Mouse (Mus musculus) Muller cell, postnatal 12 days (primary cell): ENCODE measurements around the gene Ak8.

ENCODE experiments used
- DNase-seq: peaks from one replicate; pipeline ENCODE4 v3.0.0-alpha.2; 2015; ENCODE audit errors: inconsistent ontology term

Ak8 gene

GRCm38 (mm10) chr2:28730676-28731075, 30.7 kb downstream of the Ak8 start:
- no peak for DNase-seq

GRCm38 (mm10) chr2:28737112-28737511, 37.1 kb downstream of the Ak8 start:
- peak; percentile 28 for DNase-seq

- DNase-seq = no peak
Observed at GRCm38 (mm10) chr2:28740159-28740558, 40.2 kb downstream of the Ak8 start.

- peak; percentile 45 for DNase-seq
Observed at GRCm38 (mm10) chr2:28742701-28743100, 42.7 kb downstream of the Ak8 start.

- DNase-seq = no peak
Observed at GRCm38 (mm10) chr2:28746682-28747332, 46.8 kb downstream of the Ak8 start.

- no peak for DNase-seq
Observed at GRCm38 (mm10) chr2:28747705-28748104, 47.7 kb downstream of the Ak8 start.

GRCm38 (mm10) chr2:28751186-28751585, 51.2 kb downstream of the Ak8 start:
- DNase-seq = peak; percentile 11

- DNase-seq = no peak
Observed at GRCm38 (mm10) chr2:28751658-28752057, 51.7 kb downstream of the Ak8 start.

- DNase-seq = peak; percentile 4
Observed at GRCm38 (mm10) chr2:28752388-28752787, 52.4 kb downstream of the Ak8 start.

GRCm38 (mm10) chr2:28755451-28755850, 55.5 kb downstream of the Ak8 start:
- peak; percentile 60 for DNase-seq

GRCm38 (mm10) chr2:28756201-28756600, 56.2 kb downstream of the Ak8 start:
- DNase-seq = peak; percentile 45

GRCm38 (mm10) chr2:28759441-28759840, 59.5 kb downstream of the Ak8 start:
- no peak for DNase-seq

GRCm38 (mm10) chr2:28766590-28766989, 66.6 kb downstream of the Ak8 start:
- no peak for DNase-seq

- DNase-seq = no peak
Observed at GRCm38 (mm10) chr2:28767041-28767440, 67.1 kb downstream of the Ak8 start.

GRCm38 (mm10) chr2:28770697-28771096, 70.7 kb downstream of the Ak8 start:
- peak; percentile 7 for DNase-seq

GRCm38 (mm10) chr2:28774073-28774472, 74.1 kb downstream of the Ak8 start:
- no peak for DNase-seq

GRCm38 (mm10) chr2:28776728-28777127, 76.8 kb downstream of the Ak8 start:
- DNase-seq = no peak

GRCm38 (mm10) chr2:28780001-28780782, 80.2 kb downstream of the Ak8 start:
- no peak for DNase-seq

GRCm38 (mm10) chr2:28781310-28781709, 81.3 kb downstream of the Ak8 start:
- no peak for DNase-seq

GRCm38 (mm10) chr2:28786355-28787066, 86.5 kb downstream of the Ak8 start:
- no peak for DNase-seq

GRCm38 (mm10) chr2:28787067-28787619, 87.2 kb downstream of the Ak8 start:
- DNase-seq = no peak

- peak; percentile 62 for DNase-seq
Observed at GRCm38 (mm10) chr2:28792931-28793610, 93.1 kb downstream of the Ak8 start.
